Mouse (Mus musculus) midbrain, postnatal 0 days (tissue): ENCODE measurements at regions not wholly inside any gene's neighbourhood (a gene's known extent, or its start where the extent isn't known, plus 50 kb on each side); places are given as distances from the start of the nearest gene placed in this dataset.
A peak's percentile ranks its signal among the peaks of the same experiment; 100 is the strongest.

Experiments
- ATAC-seq: fragments of 200-750 bp; cut with Nextera tagmentation; 2 replicates; pipeline ENCODE4 v1.8.0; 2017; ENCODE audit warnings: moderate number of reproducible peaks, mild to moderate bottlenecking, moderate TSS enrichment, moderate library complexity; ENCODE audit not compliant: low FRiP score
- DNase-seq: peaks from one replicate; pipeline ENCODE4 v3.0.0-alpha.2; 2015; ENCODE audit warnings: low spot score
- H3K27ac ChIP-seq: fragments of 300-500 bp; sonication (generic); 2 replicates; pipeline ENCODE4 v1.5.1; 2014; ENCODE audit warnings: low read depth, mild to moderate bottlenecking, low read length, mixed read lengths
- H3K27me3 ChIP-seq: fragments of 300-500 bp; sonication (generic); 2 replicates; pipeline ENCODE4 v1.6.1; 2014; ENCODE audit warnings: low read length, control low read depth, mixed read lengths; ENCODE audit not compliant: insufficient read depth
- H3K36me3 ChIP-seq: fragments of 300-500 bp; sonication (generic); 2 replicates; pipeline ENCODE4 v1.6.1; 2014; ENCODE audit warnings: low read length, control low read depth, mixed read lengths; ENCODE audit not compliant: insufficient read depth
- H3K4me1 ChIP-seq: fragments of 300-500 bp; sonication (generic); 2 replicates; pipeline ENCODE4 v1.6.1; 2014; ENCODE audit warnings: mild to moderate bottlenecking, control low read depth, antibody characterized with exemption, low read length, mixed read lengths; ENCODE audit not compliant: insufficient read depth
- H3K4me2 ChIP-seq: fragments of 300-500 bp; sonication (generic); 2 replicates; pipeline ENCODE4 v1.6.1; 2014; ENCODE audit warnings: low read depth, mild to moderate bottlenecking, low read length, mixed read lengths; ENCODE audit not compliant: poor library complexity, severe bottlenecking
- H3K4me3 ChIP-seq: fragments of 300-500 bp; sonication (generic); 2 replicates; pipeline ENCODE4 v1.5.1; 2014; ENCODE audit warnings: low read depth, mild to moderate bottlenecking, low read length, moderate library complexity
- H3K9ac ChIP-seq: fragments of 300-500 bp; sonication (generic); replicated peaks from 2 replicates; pipeline ENCODE4 v1.6.1; 2014; ENCODE audit warnings: mild to moderate bottlenecking, low read length, moderate library complexity, mixed read lengths; ENCODE audit not compliant: poor library complexity, severe bottlenecking
- H3K9me3 ChIP-seq: fragments of 300-500 bp; sonication (generic); 2 replicates; pipeline ENCODE4 v1.6.1; 2016; ENCODE audit warnings: low read length, control low read depth
- CTCF ChIP-seq: IDR thresholded peaks from 2 replicates; pipeline ENCODE4 v1.5.1; 2016; ENCODE audit warnings: antibody characterized with exemption, mild to moderate bottlenecking
- WGBS: fragments of 180-500 bp; shearing (Covaris S2); extraction: QIAGEN DNeasy Blood & Tissue Kit; methylation state at CpG from one replicate; pipeline ENCODE4 v1.1.7; 2014; 5-methylcytosine and 5-hydroxymethylcytosine counted together

DNA sequence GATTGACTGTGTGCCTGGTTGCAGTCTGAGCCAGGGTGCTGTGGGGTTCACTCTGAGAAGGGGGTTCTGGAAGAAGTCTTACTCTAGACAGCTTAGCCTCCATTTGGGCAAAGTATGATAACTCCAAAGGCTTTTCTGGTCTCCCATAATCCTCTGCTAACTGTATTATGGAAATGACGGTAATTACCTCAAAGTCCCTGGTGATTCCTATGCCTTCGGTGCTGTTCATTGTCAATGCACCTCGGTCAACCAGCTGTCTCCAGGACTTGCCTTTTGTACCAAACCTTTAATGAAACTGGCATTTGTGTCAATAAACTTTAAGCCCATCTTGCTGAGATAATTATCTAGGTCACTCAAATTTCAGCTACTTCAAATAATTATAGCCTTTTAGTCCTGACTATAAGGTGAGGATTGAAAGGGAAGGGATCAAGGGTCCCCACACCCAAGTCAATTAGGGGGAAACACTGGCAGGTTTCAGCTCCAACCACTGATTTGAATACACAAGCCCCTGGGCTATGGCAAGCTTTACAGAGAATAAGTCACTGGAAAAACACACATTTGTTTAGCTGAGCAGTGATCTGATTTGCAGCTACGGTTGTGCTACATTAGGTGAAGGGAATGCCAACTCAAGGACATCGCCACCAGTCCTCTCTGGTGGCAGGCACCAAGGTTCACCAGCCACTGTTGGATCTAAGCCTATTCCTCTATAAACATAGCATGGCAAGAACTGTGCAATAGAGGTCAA lies 177.5 kb downstream of the Cartpt start:
- H3K4me2 ChIP-seq = no peak overlapping the region
- peak overlapping the region; percentile 14; the same call in 1 of the 2 replicates for H3K27ac ChIP-seq
- H3K9ac ChIP-seq = no peak overlapping the region
- no peak for TF ChIP-seq CTCF
- H3K9me3 ChIP-seq = no peaks in the 10 kb centered on the region
- H3K36me3 ChIP-seq = no peaks in the 10 kb centered on the region
- WGBS = 30% methylated on average over 5 of the region's 5 CpGs
- H3K27me3 ChIP-seq = no peaks in the 10 kb centered on the region
- H3K4me1 ChIP-seq = 0 out of 2 replicates have a peak, but pooled peaks cover 3% of the 10 kb centered on the region
- DNase-seq (no peak), ATAC-seq (no peak)
- no peak overlapping the region for H3K4me3 ChIP-seq

GRCm38 (mm10) chr13:99720566-99720965 lies 180.3 kb downstream of the Cartpt start:
- H3K27me3 ChIP-seq = no peaks in the 10 kb centered on the region
- ATAC-seq (no peak), DNase-seq (no peak)
- 0 out of 2 replicates have a peak, but pooled peaks cover 3% of the 10 kb centered on the region for H3K4me1 ChIP-seq
- H3K4me2 ChIP-seq = no peak overlapping the region
- H3K9ac ChIP-seq = no peak overlapping the region
- H3K27ac ChIP-seq = no peak overlapping the region
- no peaks in the 10 kb centered on the region for H3K36me3 ChIP-seq
- no peak for TF ChIP-seq CTCF
- no peaks in the 10 kb centered on the region for H3K9me3 ChIP-seq
- H3K4me3 ChIP-seq = no peak overlapping the region
- 83% methylated on average over 3 of the region's 3 CpGs for WGBS

GRCm38 (mm10) chr13:99696559-99696890 lies 180.2 kb upstream of the Map1b start:
- Histone ChIP-seq H3K9ac (no peak overlapping the region), H3K27me3 (no peaks in the 10 kb centered on the region), H3K4me3 (no peak overlapping the region), H3K27ac (no peak overlapping the region), H3K9me3 (no peaks in the 10 kb centered on the region), H3K36me3 (no peaks in the 10 kb centered on the region), H3K4me2 (no peak overlapping the region), H3K4me1 (no peaks in the 10 kb centered on the region)
- no peak for TF ChIP-seq CTCF
- no peak for DNase-seq
- ATAC-seq = no peak
- WGBS = 27% methylated on average over 3 of the region's 3 CpGs

DNA sequence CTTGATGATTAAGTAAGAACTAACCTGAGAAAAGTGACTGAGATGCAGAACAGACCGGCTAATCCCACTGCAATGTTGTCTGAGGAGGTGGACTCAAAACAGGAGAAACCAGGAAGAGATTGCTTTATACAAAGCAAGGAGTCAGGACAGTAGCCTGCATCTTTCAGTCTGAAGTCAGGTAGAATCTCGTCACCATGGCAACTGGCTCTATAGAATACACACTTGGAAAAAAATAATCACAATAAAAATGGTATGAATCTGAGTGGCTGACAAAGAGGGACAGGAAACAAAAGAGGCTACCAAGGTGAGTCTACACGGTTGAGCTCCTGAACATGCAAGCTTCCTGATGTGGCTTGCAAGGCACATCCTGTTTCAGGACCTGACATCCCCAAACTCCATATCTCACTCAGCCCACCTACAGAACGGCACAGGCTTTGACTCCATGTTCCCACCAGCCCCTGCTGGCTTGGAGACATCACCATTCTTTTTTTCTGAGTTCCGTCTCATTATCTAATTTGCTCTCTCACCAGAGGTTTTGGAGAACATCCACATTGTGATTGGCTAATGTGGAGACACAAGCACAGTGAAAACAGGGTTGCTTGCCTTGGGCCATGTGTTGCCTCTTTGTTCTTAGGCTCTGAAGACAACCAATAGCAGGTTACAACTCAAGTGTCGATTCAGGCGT lies 179.7 kb upstream of the Map1b start:
- Histone ChIP-seq H3K27ac (peak overlapping the region; percentile 34; the same call in 1 of the 2 replicates), H3K4me3 (no peak overlapping the region), H3K27me3 (no peaks in the 10 kb centered on the region), H3K4me2 (no peak overlapping the region), H3K9me3 (no peaks in the 10 kb centered on the region), H3K9ac (no peak overlapping the region), H3K36me3 (no peaks in the 10 kb centered on the region), H3K4me1 (no peaks in the 10 kb centered on the region)
- WGBS = 39% methylated on average over 7 of the region's 7 CpGs
- ATAC-seq (peak; percentile 54), DNase-seq (peak; percentile 57)
- no peak for TF ChIP-seq CTCF

GRCm38 (mm10) chr13:99679934-99680333 lies 163.6 kb upstream of the Map1b start:
- WGBS = 87% methylated on average over 3 of the region's 3 CpGs

DNA sequence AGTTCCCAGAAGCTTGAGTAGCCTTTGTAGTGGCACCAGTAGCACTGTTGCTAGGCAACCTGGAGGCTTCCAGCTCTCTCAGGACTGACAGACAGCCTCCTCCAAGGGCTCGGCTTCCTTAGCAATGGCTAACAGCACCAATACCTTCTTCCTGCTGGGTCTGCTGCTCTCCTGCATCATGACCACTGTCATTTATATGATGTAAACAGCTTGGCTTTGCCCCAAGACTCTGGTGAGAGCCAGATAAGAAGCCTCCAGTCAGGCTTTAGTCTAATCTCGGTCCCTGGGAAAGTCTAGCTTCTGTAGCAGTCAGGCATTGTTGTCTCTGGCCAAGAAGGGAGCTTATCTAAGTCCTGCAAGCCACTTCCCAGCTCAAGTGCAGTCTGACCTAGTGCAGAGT lies 163.1 kb upstream of the Map1b start:
- no peaks in the 10 kb centered on the region for H3K27me3 ChIP-seq
- 14% methylated on average over 2 of the region's 2 CpGs for WGBS
- H3K4me2 ChIP-seq = no peak overlapping the region
- TF ChIP-seq CTCF = no peak
- ATAC-seq (0 out of 2 replicates have a peak, but pooled peaks have one; percentile 44), DNase-seq (peak; percentile 67)
- no peaks in the 10 kb centered on the region for H3K9me3 ChIP-seq
- 0 out of 2 replicates have a peak, but pooled peaks cover 2% of the 10 kb centered on the region for H3K4me1 ChIP-seq
- H3K27ac ChIP-seq = no peak overlapping the region
- no peak overlapping the region for H3K9ac ChIP-seq
- no peaks in the 10 kb centered on the region for H3K36me3 ChIP-seq
- no peak overlapping the region for H3K4me3 ChIP-seq

More at GRCm38 (mm10) chr13:99679934-99680333, 163.6 kb upstream of the Map1b start:
- no peak for TF ChIP-seq CTCF
- H3K4me2 ChIP-seq = no peak overlapping the region
- no peak overlapping the region for H3K9ac ChIP-seq
- 0 out of 2 replicates have a peak, but pooled peaks cover 2% of the 10 kb centered on the region for H3K4me1 ChIP-seq
- H3K27me3 ChIP-seq = no peaks in the 10 kb centered on the region
- no peaks in the 10 kb centered on the region for H3K36me3 ChIP-seq
- H3K4me3 ChIP-seq = no peak overlapping the region
- no peak for ATAC-seq
- H3K27ac ChIP-seq = no peak overlapping the region
- DNase-seq = no peak
- H3K9me3 ChIP-seq = no peaks in the 10 kb centered on the region
